Mouse (Mus musculus) hindbrain, embryonic 11.5 days (tissue): ENCODE measurements around the gene Mpp5. TPM values are rescaled to one million over a fixed set of nuclear protein-coding genes. Genes with fewer than 3 reads are reported as not detected.

ENCODE experiments used
- ATAC-seq: fragments of 200-750 bp; cut with Nextera tagmentation; 2 replicates; pipeline ENCODE4 v1.8.0; 2017; ENCODE audit warnings: mild to moderate bottlenecking, moderate TSS enrichment, moderate library complexity; ENCODE audit not compliant: low FRiP score
- DNase-seq: peaks from one replicate; pipeline ENCODE4 v3.0.0-alpha.2; 2015; ENCODE audit warnings: low spot score
- H3K27ac ChIP-seq: fragments of 300-500 bp; sonication (generic); 2 replicates; pipeline ENCODE4 v1.5.1; 2014; ENCODE audit warnings: mild to moderate bottlenecking, low read depth, low read length
- H3K27me3 ChIP-seq: fragments of 300-500 bp; sonication (generic); 2 replicates; pipeline ENCODE4 v1.6.1; 2014; ENCODE audit warnings: mild to moderate bottlenecking, low read length, moderate library complexity, mixed read lengths; ENCODE audit not compliant: control insufficient read depth, insufficient read depth
- H3K36me3 ChIP-seq: fragments of 300-500 bp; sonication (generic); 2 replicates; pipeline ENCODE4 v1.6.1; 2014; ENCODE audit warnings: mild to moderate bottlenecking, low read length, moderate library complexity, mixed read lengths; ENCODE audit not compliant: control insufficient read depth, insufficient read depth
- H3K4me1 ChIP-seq: fragments of 300-500 bp; sonication (generic); replicated peaks from 2 replicates; pipeline ENCODE4 v1.6.1; 2014; ENCODE audit warnings: low read length, mixed read lengths; ENCODE audit not compliant: control insufficient read depth, insufficient read depth
- H3K4me2 ChIP-seq: fragments of 300-500 bp; sonication (generic); replicated peaks from 2 replicates; pipeline ENCODE4 v1.6.1; 2014; ENCODE audit warnings: mild to moderate bottlenecking, low read depth, low read length
- H3K4me3 ChIP-seq: fragments of 300-500 bp; sonication (generic); 2 replicates; pipeline ENCODE4 v1.5.1; 2014; ENCODE audit warnings: low read depth, low read length
- H3K9ac ChIP-seq: fragments of 300-500 bp; sonication (generic); 2 replicates; pipeline ENCODE4 v1.6.1; 2014; ENCODE audit warnings: low read depth, low read length
- H3K9me3 ChIP-seq: fragments of 300-500 bp; sonication (generic); 2 replicates; pipeline ENCODE4 v1.6.1; 2016; ENCODE audit warnings: low read length; ENCODE audit not compliant: control insufficient read depth
- WGBS: fragments of 180-500 bp; shearing (Covaris S2); extraction: QIAGEN DNeasy Blood & Tissue Kit; methylation state at CpG from one replicate; pipeline ENCODE4 v1.1.7; 2014; 5-methylcytosine and 5-hydroxymethylcytosine counted together
- polyA plus RNA-seq: library from polyadenylated mRNA; unstranded; fragments of >200 nt; fragmentation: Nextera tagmentation; extraction: Ambion mirVana; gene quantifications from 2 replicates; pipeline ENCODE4 v1.2.1, GENCODE M21; 2014

The Mpp5 gene
- polyA plus RNA-seq, 1 experiment from 2014 or later = 32.3 TPM

- H3K4me1 ChIP-seq = no peaks in the 10 kb centered on the region
- no peak overlapping the region for H3K27ac ChIP-seq
Measured at GRCm38 (mm10) chr12:78761979-78762378, 13.3 kb downstream of the Mpp5 start.

GRCm38 (mm10) chr12:78769031-78769713 lies 20.5 kb downstream of the Mpp5 start:
- no peak overlapping the region for H3K27ac ChIP-seq
- H3K27me3 ChIP-seq = no peaks in the 10 kb centered on the region
- 75% methylated on average over 6 of the region's 6 CpGs for WGBS
- DNase-seq (no peak), ATAC-seq (no peak)
- H3K36me3 ChIP-seq = no peaks in the 10 kb centered on the region
- H3K4me2 ChIP-seq = no peak overlapping the region
- no peaks in the 10 kb centered on the region for H3K9me3 ChIP-seq
- H3K9ac ChIP-seq = no peak overlapping the region
- H3K4me3 ChIP-seq = no peak overlapping the region
- no peaks in the 10 kb centered on the region for H3K4me1 ChIP-seq

More at GRCm38 (mm10) chr12:78761979-78762378, 13.3 kb downstream of the Mpp5 start:
- Histone ChIP-seq H3K9me3 (no peaks in the 10 kb centered on the region), H3K4me3 (no peak overlapping the region), H3K4me2 (no peak overlapping the region), H3K36me3 (no peaks in the 10 kb centered on the region), H3K9ac (no peak overlapping the region), H3K27me3 (no peaks in the 10 kb centered on the region)
- no peak for DNase-seq
- ATAC-seq = no peak

GRCm38 (mm10) chr12:78773211-78773610 lies 24.5 kb downstream of the Mpp5 start:
- no peak for DNase-seq
- Histone ChIP-seq H3K9ac (no peak overlapping the region), H3K36me3 (no peaks in the 10 kb centered on the region), H3K27ac (no peak overlapping the region), H3K4me1 (no peaks in the 10 kb centered on the region), H3K4me3 (no peak overlapping the region), H3K27me3 (no peaks in the 10 kb centered on the region), H3K9me3 (no peaks in the 10 kb centered on the region), H3K4me2 (no peak overlapping the region)
- WGBS = 89% methylated on average over 2 of the region's 2 CpGs
- no peak for ATAC-seq

GRCm38 (mm10) chr12:78777916-78778315 lies 29.2 kb downstream of the Mpp5 start:
- H3K9me3 ChIP-seq = no peaks in the 10 kb centered on the region
- H3K9ac ChIP-seq = no peak overlapping the region
- ATAC-seq (peak; percentile 83), DNase-seq (peak; percentile 19)
- H3K4me2 ChIP-seq = no peak overlapping the region
- no peaks in the 10 kb centered on the region for H3K27me3 ChIP-seq
- WGBS = 23% methylated on average over 2 of the region's 2 CpGs
- H3K27ac ChIP-seq = no peak overlapping the region
- no peak overlapping the region for H3K4me3 ChIP-seq
- no peaks in the 10 kb centered on the region for H3K36me3 ChIP-seq
- H3K4me1 ChIP-seq = no peaks in the 10 kb centered on the region

- Histone ChIP-seq H3K36me3 (no peaks in the 10 kb centered on the region), H3K4me2 (no peak overlapping the region), H3K9me3 (no peaks in the 10 kb centered on the region), H3K4me3 (no peak overlapping the region), H3K4me1 (no peaks in the 10 kb centered on the region), H3K9ac (no peak overlapping the region), H3K27ac (no peak overlapping the region), H3K27me3 (no peaks in the 10 kb centered on the region)
- no peak for ATAC-seq
- WGBS = 62% methylated on average over 4 of the region's 4 CpGs
- DNase-seq = no peak
Measured at GRCm38 (mm10) chr12:78778423-78779067, 29.8 kb downstream of the Mpp5 start.

- no peak overlapping the region for H3K4me3 ChIP-seq
- H3K4me2 ChIP-seq = no peak overlapping the region
- no peak overlapping the region for H3K9ac ChIP-seq
- 67% methylated on average over 3 of the region's 3 CpGs for WGBS
- no peaks in the 10 kb centered on the region for H3K4me1 ChIP-seq
- ATAC-seq (no peak), DNase-seq (no peak)
- H3K27me3 ChIP-seq = no peaks in the 10 kb centered on the region
- no peak overlapping the region for H3K27ac ChIP-seq
- H3K36me3 ChIP-seq = no peaks in the 10 kb centered on the region
- no peaks in the 10 kb centered on the region for H3K9me3 ChIP-seq
Measured at GRCm38 (mm10) chr12:78788266-78788873, 39.7 kb downstream of the Mpp5 start.

GRCm38 (mm10) chr12:78790791-78791190 lies 42.1 kb downstream of the Mpp5 start:
- no peaks in the 10 kb centered on the region for H3K27me3 ChIP-seq
- no peak overlapping the region for H3K9ac ChIP-seq
- no peak overlapping the region for H3K4me3 ChIP-seq
- H3K36me3 ChIP-seq = no peaks in the 10 kb centered on the region
- WGBS = 86% methylated on average over 2 of the region's 2 CpGs
- ATAC-seq = no peak
- H3K4me1 ChIP-seq = no peaks in the 10 kb centered on the region
- DNase-seq = no peak
- no peaks in the 10 kb centered on the region for H3K9me3 ChIP-seq
- H3K4me2 ChIP-seq = no peak overlapping the region
- no peak overlapping the region for H3K27ac ChIP-seq

- H3K9ac ChIP-seq = no peak overlapping the region
- WGBS = 24% methylated on average over 1 of the region's 1 CpGs
Measured at GRCm38 (mm10) chr12:78794236-78794635, 45.5 kb downstream of the Mpp5 start.

GRCm38 (mm10) chr12:78800036-78800435 lies 51.3 kb downstream of the Mpp5 start:
- Histone ChIP-seq H3K9me3 (no peaks in the 10 kb centered on the region), H3K36me3 (0 out of 2 replicates have a peak, but pooled peaks cover 2% of the 10 kb centered on the region), H3K27ac (no peak overlapping the region), H3K4me3 (no peak overlapping the region), H3K9ac (no peak overlapping the region), H3K4me1 (no peaks in the 10 kb centered on the region), H3K4me2 (no peak overlapping the region), H3K27me3 (no peaks in the 10 kb centered on the region)
- ATAC-seq = no peak
- WGBS = 92% methylated on average over 3 of the region's 3 CpGs
- no peak for DNase-seq

More at GRCm38 (mm10) chr12:78794236-78794635, 45.5 kb downstream of the Mpp5 start:
- 0 out of 2 replicates have a peak, but pooled peaks cover 2% of the 10 kb centered on the region for H3K36me3 ChIP-seq
- DNase-seq (peak; percentile 15), ATAC-seq (no peak)
- no peaks in the 10 kb centered on the region for H3K4me1 ChIP-seq
- H3K4me2 ChIP-seq = no peak overlapping the region
- no peaks in the 10 kb centered on the region for H3K9me3 ChIP-seq
- no peak overlapping the region for H3K27ac ChIP-seq
- no peak overlapping the region for H3K4me3 ChIP-seq
- H3K27me3 ChIP-seq = no peaks in the 10 kb centered on the region
